Mouse (Mus musculus) limb, embryonic 15.5 days (tissue): Measurements from ENCODE around the gene Sp1. TPM values are rescaled to one million over a fixed set of nuclear protein-coding genes. Genes with fewer than 3 reads are reported as not detected.
A peak's percentile ranks its signal among the peaks of the same experiment; 100 is the strongest.

Experiments used
- ATAC-seq: fragments of 200-750 bp; cut with Nextera tagmentation; 2 replicates; pipeline ENCODE4 v1.8.0; 2017; ENCODE audit warnings: low read depth, moderate TSS enrichment; ENCODE audit not compliant: insufficient number of reproducible peaks, low FRiP score, low TSS enrichment
- H3K27ac ChIP-seq: fragments of 300-500 bp; sonication (generic); 2 replicates; pipeline ENCODE4 v1.5.1; 2015; ENCODE audit warnings: moderate library complexity, mild to moderate bottlenecking, inconsistent platforms
- H3K27me3 ChIP-seq: fragments of 300-500 bp; sonication (generic); 2 replicates; pipeline ENCODE4 v1.6.1; 2015; ENCODE audit warnings: inconsistent platforms
- H3K36me3 ChIP-seq: fragments of 300-500 bp; sonication (generic); 2 replicates; pipeline ENCODE4 v1.6.1; 2015; ENCODE audit warnings: inconsistent platforms
- H3K4me1 ChIP-seq: fragments of 300-500 bp; sonication (generic); 2 replicates; pipeline ENCODE4 v1.6.1; 2015; ENCODE audit warnings: inconsistent platforms
- H3K4me2 ChIP-seq: fragments of 300-500 bp; sonication (generic); 2 replicates; pipeline ENCODE4 v1.6.1; 2015; ENCODE audit warnings: mild to moderate bottlenecking, inconsistent platforms
- H3K4me3 ChIP-seq: fragments of 300-500 bp; sonication (generic); 2 replicates; pipeline ENCODE4 v1.5.1; 2015; ENCODE audit warnings: mild to moderate bottlenecking, inconsistent platforms
- H3K9ac ChIP-seq: fragments of 300-500 bp; sonication (generic); 2 replicates; pipeline ENCODE4 v1.6.1; 2015; ENCODE audit warnings: inconsistent platforms
- H3K9me3 ChIP-seq: fragments of 300-500 bp; sonication (generic); 2 replicates; pipeline ENCODE4 v1.6.1; 2016; ENCODE audit warnings: inconsistent platforms
- WGBS: fragments of 180-500 bp; shearing (Covaris S2); methylation state at CpG from one replicate; pipeline ENCODE4 v1.1.7; 2015; 5-methylcytosine and 5-hydroxymethylcytosine counted together
- polyA plus RNA-seq: library from polyadenylated mRNA; unstranded; fragments of >200 nt; fragmentation: Nextera tagmentation; extraction: Ambion mirVana; gene quantifications from 2 replicates; pipeline ENCODE4 v1.2.1, GENCODE M21; 2015

The Sp1 gene
- polyA plus RNA-seq, 1 experiment from 2014 or later = 11.1 TPM

DNA sequence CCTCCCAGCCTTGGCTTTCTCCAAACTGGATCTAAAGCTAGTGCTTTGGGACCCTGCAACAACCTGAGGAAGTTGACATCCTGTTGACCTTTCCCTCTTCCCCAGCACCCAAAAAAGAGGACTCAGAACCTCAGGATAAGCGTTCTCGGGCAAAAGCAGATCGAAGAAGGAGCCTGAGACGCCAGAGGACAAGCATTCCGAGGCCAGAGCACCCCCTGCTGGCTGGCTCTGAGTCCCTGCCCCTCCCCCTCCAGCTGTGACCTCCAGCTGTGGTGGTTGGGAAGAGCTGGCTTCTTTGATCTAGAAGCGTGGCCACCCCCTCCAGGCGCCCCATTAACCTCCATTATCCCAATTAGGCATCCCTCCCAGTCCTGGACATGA, 28.8 kb upstream of the Sp1 start:
- Histone ChIP-seq H3K4me1 (peaks cover 26% of the 10 kb centered on the region), H3K27me3 (no peaks in the 10 kb centered on the region), H3K9me3 (no peaks in the 10 kb centered on the region), H3K27ac (peak overlapping the region; percentile 90), H3K4me3 (peak overlapping the region; percentile 62), H3K36me3 (no peaks in the 10 kb centered on the region), H3K9ac (peak overlapping the region; percentile 55), H3K4me2 (peak overlapping the region; percentile 90)
- ATAC-seq = peak; percentile 64
- 0% methylated on average over 7 of the region's 7 CpGs for WGBS

GRCm38 (mm10) chr15:102377810-102378262, 28.1 kb upstream of the Sp1 start:
- no peaks in the 10 kb centered on the region for H3K9me3 ChIP-seq
- H3K36me3 ChIP-seq = no peaks in the 10 kb centered on the region
- H3K4me3 ChIP-seq = peak overlapping the region; percentile 62
- peak overlapping the region; percentile 90 for H3K27ac ChIP-seq
- peaks cover 26% of the 10 kb centered on the region for H3K4me1 ChIP-seq
- H3K9ac ChIP-seq = no peak overlapping the region
- H3K4me2 ChIP-seq = peak overlapping the region; percentile 90
- no peaks in the 10 kb centered on the region for H3K27me3 ChIP-seq
- peak; percentile 31; the same call in 1 of the 2 replicates for ATAC-seq
- WGBS = 6% methylated on average over 10 of the region's 10 CpGs

- H3K4me1 ChIP-seq = peaks cover 19% of the 10 kb centered on the region
- H3K9me3 ChIP-seq = no peaks in the 10 kb centered on the region
- no peak overlapping the region for H3K4me3 ChIP-seq
- WGBS = 2% methylated on average over 7 of the region's 7 CpGs
- no peaks in the 10 kb centered on the region for H3K36me3 ChIP-seq
- peak; percentile 65; the same call in 1 of the 2 replicates for ATAC-seq
- no peaks in the 10 kb centered on the region for H3K27me3 ChIP-seq
- no peak overlapping the region for H3K27ac ChIP-seq
- no peak overlapping the region for H3K4me2 ChIP-seq
- no peak overlapping the region for H3K9ac ChIP-seq
These were observed 24.4 kb upstream of the Sp1 start for GRCm38 (mm10) chr15:102381575-102381974.

GRCm38 (mm10) chr15:102383671-102384070, 22.3 kb upstream of the Sp1 start:
- 89% methylated on average over 6 of the region's 6 CpGs for WGBS

DNA sequence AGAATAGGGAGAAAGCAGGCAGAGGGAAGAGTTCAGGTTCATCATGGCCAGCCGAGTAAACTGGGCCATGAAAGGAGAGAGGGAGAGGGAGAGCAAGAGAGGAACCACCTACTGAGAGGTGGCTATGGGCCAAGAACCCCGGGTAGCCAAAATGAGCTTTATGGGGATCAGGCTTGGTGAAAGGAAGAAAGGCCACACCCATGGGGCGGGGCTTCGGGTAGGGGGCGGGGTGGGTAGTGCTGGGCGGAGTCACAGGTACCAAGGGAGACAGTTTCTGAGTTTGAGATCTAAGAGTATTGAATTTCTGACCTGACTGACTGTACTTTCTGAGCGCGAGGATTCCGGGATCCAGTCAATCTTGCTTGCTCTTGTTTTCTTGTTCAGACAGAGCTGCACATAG, 19.3 kb upstream of the Sp1 start:
- Histone ChIP-seq H3K9ac (no peak overlapping the region), H3K9me3 (no peaks in the 10 kb centered on the region), H3K36me3 (no peaks in the 10 kb centered on the region), H3K27me3 (no peaks in the 10 kb centered on the region), H3K4me2 (no peak overlapping the region), H3K27ac (no peak overlapping the region), H3K4me1 (no peaks in the 10 kb centered on the region), H3K4me3 (no peak overlapping the region)
- 45% methylated on average over 9 of the region's 9 CpGs for WGBS
- no peak for ATAC-seq

More at GRCm38 (mm10) chr15:102383671-102384070, 22.3 kb upstream of the Sp1 start:
- Histone ChIP-seq H3K9me3 (no peaks in the 10 kb centered on the region), H3K27ac (no peak overlapping the region), H3K4me2 (no peak overlapping the region), H3K9ac (no peak overlapping the region), H3K36me3 (no peaks in the 10 kb centered on the region), H3K4me1 (no peaks in the 10 kb centered on the region), H3K4me3 (no peak overlapping the region), H3K27me3 (no peaks in the 10 kb centered on the region)
- ATAC-seq = no peak

GRCm38 (mm10) chr15:102388942-102389341, 17.0 kb upstream of the Sp1 start:
- H3K27ac ChIP-seq = no peak overlapping the region
- no peaks in the 10 kb centered on the region for H3K36me3 ChIP-seq
- no peak overlapping the region for H3K9ac ChIP-seq
- ATAC-seq = no peak
- H3K4me2 ChIP-seq = no peak overlapping the region
- H3K27me3 ChIP-seq = no peaks in the 10 kb centered on the region
- no peak overlapping the region for H3K4me3 ChIP-seq
- H3K9me3 ChIP-seq = no peaks in the 10 kb centered on the region
- 0 out of 2 replicates have a peak, but pooled peaks cover 3% of the 10 kb centered on the region for H3K4me1 ChIP-seq
- WGBS = 76% methylated on average over 3 of the region's 3 CpGs

DNA sequence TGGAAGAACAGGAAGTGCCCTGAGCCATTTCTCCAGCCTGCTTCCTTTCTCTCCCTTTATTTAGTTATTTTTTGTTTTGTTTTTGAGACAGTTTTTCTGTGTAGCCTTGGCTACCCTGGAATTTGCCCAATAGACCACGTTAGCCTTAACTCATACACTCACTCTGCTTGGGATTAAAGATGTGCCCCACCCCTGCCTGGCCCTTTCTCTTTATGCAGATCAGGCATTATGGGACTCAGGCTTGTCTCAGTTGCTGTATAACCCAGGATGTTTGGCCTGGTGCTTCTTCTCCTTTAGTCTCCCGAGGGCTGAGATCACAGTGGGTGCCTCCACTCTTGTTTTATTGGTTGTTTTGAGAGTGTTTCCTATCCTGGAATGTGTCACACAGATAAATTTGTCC, 13.4 kb upstream of the Sp1 start:
- Histone ChIP-seq H3K4me3 (no peak overlapping the region), H3K4me2 (no peak overlapping the region), H3K4me1 (peaks cover 12% of the 10 kb centered on the region), H3K27me3 (no peaks in the 10 kb centered on the region), H3K9me3 (no peaks in the 10 kb centered on the region), H3K36me3 (no peaks in the 10 kb centered on the region), H3K27ac (no peak overlapping the region), H3K9ac (no peak overlapping the region)
- ATAC-seq = no peak
- 52% methylated on average over 2 of the region's 2 CpGs for WGBS

DNA sequence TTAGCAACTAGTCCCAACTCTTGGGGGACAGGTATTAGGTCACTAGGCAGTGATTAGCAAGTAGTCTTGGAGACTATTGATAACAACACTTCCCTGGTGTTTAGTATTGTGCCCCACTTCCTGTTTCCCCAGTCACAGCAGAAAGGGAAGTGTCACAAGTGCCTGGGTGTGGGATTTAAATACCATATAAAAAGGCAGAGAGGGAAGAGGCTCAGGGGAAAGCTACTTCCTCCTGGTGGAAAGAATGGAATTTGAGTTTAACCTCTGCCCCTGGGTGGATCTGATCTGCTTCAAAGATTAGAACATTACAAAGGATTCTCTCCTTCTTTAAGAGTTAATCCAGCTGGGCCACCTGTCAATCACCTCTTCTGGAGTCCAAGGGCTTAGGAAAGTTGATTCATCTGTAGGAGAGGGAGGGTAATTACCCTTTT, 12.3 kb upstream of the Sp1 start:
- ATAC-seq = no peak

DNA sequence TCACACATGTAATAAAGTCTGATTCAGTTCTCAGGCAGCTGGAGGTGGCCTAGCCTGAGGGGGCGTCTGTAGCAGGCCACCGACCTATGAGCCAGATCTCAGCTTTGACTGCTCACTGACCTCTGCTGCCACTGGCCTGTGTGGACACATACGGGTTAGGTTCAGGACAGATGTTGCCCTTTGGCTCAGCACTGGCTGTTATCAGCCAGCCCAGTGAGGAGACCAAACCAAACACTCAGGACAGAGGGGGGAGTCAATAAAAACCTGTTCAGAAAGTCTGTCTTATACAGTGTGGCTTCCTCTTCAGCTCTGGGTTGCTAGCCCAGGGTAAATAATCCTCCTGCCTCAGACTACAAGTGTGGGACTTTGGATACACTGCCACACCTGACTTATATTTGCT, 10.9 kb upstream of the Sp1 start:
- peak overlapping the region; percentile 14; the same call in 1 of the 2 replicates for H3K27ac ChIP-seq
- H3K4me3 ChIP-seq = no peak overlapping the region
- no peak overlapping the region for H3K4me2 ChIP-seq
- no peaks in the 10 kb centered on the region for H3K27me3 ChIP-seq
- H3K9ac ChIP-seq = no peak overlapping the region
- peaks cover 25% of the 10 kb centered on the region for H3K4me1 ChIP-seq
- no peaks in the 10 kb centered on the region for H3K36me3 ChIP-seq
- ATAC-seq = no peak
- H3K9me3 ChIP-seq = no peaks in the 10 kb centered on the region
- WGBS = 11% methylated on average over 3 of the region's 3 CpGs

More for the DNA sequence above, 12.3 kb upstream of the Sp1 start:
- Histone ChIP-seq H3K27ac (peak overlapping the region; percentile 43), H3K36me3 (no peaks in the 10 kb centered on the region), H3K4me3 (no peak overlapping the region), H3K4me2 (no peak overlapping the region), H3K9me3 (no peaks in the 10 kb centered on the region), H3K27me3 (no peaks in the 10 kb centered on the region), H3K4me1 (peaks cover 16% of the 10 kb centered on the region), H3K9ac (no peak overlapping the region)

DNA sequence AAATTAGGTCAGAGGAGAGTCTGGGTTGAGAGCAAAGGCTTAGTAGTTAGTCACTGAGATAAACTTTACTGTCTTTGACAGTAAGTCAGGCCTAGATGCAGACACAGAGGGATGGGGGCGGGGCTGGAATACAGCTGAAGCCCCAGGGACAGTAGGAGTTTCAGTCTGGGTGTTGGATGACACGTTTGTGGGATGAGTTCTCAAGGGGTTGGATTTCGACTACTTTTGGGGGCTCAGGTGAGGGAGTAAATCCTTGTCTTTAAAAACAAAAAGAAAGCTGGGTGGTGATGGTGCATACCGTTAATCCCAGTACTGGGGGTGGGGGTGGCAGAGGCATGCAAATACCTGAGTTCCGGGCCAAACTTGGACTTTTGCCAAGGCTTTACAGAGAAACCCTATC, 7.3 kb upstream of the Sp1 start:
- Histone ChIP-seq H3K4me2 (peak overlapping the region; percentile 66), H3K9ac (no peak overlapping the region), H3K4me1 (peaks cover 30% of the 10 kb centered on the region), H3K4me3 (peak overlapping the region; percentile 48), H3K9me3 (no peaks in the 10 kb centered on the region), H3K27ac (peak overlapping the region; percentile 94), H3K36me3 (no peaks in the 10 kb centered on the region), H3K27me3 (no peaks in the 10 kb centered on the region)
- 16% methylated on average over 5 of the region's 5 CpGs for WGBS
- ATAC-seq = no peak

- peak overlapping the region; percentile 26 for H3K9ac ChIP-seq
- peak overlapping the region; percentile 48 for H3K4me3 ChIP-seq
- WGBS = 3% methylated on average over 34 of the region's 34 CpGs
- H3K27ac ChIP-seq = peak overlapping the region; percentile 94
- no peaks in the 10 kb centered on the region for H3K36me3 ChIP-seq
- H3K4me2 ChIP-seq = peak overlapping the region; percentile 66
- H3K4me1 ChIP-seq = peaks cover 29% of the 10 kb centered on the region
- H3K27me3 ChIP-seq = no peaks in the 10 kb centered on the region
- ATAC-seq = peak; percentile 83
- H3K9me3 ChIP-seq = no peaks in the 10 kb centered on the region
These were observed 6.4 kb upstream of the Sp1 start for GRCm38 (mm10) chr15:102399229-102400221.

- Histone ChIP-seq H3K27me3 (no peaks in the 10 kb centered on the region), H3K36me3 (no peaks in the 10 kb centered on the region), H3K4me1 (peaks cover 22% of the 10 kb centered on the region), H3K4me2 (peak overlapping the region; percentile 66; the same call in 1 of the 2 replicates), H3K4me3 (no peak overlapping the region), H3K9ac (no peak overlapping the region), H3K27ac (peak overlapping the region; percentile 94), H3K9me3 (no peaks in the 10 kb centered on the region)
- 80% methylated on average over 10 of the region's 10 CpGs for WGBS
- no peak for ATAC-seq
These were observed 5.4 kb upstream of the Sp1 start for GRCm38 (mm10) chr15:102400476-102401045.
